Mouse (Mus musculus) spleen, adult 12 weeks (tissue): Measurements from ENCODE around the gene Rpn2.

Source experiments
- DNase-seq: peaks from one replicate; pipeline ENCODE4 v3.0.0; 2022; ENCODE audit warnings: low spot score

The Rpn2 gene

GRCm38 (mm10) chr2:157353183-157353582, 74.4 kb downstream of the Rpn2 start:
- DNase-seq = no peak

- DNase-seq = no peak
Observed at GRCm38 (mm10) chr2:157354106-157354505, 75.3 kb downstream of the Rpn2 start.

GRCm38 (mm10) chr2:157360028-157360427, 81.2 kb downstream of the Rpn2 start:
- DNase-seq = no peak

- DNase-seq = no peak
Observed at GRCm38 (mm10) chr2:157363031-157363430, 84.2 kb downstream of the Rpn2 start.

- DNase-seq = no peak
Observed at GRCm38 (mm10) chr2:157366762-157367161, 87.9 kb downstream of the Rpn2 start.

- DNase-seq = peak; percentile 91
Observed at GRCm38 (mm10) chr2:157367184-157367893, 88.5 kb downstream of the Rpn2 start, which contains the start of gene Manbal. TSS of gene Manbal (plus strand) at chr2:157367594.

GRCm38 (mm10) chr2:157367991-157368390, 89.2 kb downstream of the Rpn2 start:
- no peak for DNase-seq

- DNase-seq = no peak
Observed at GRCm38 (mm10) chr2:157371696-157372095, 92.9 kb downstream of the Rpn2 start.

GRCm38 (mm10) chr2:157373681-157374080, 94.9 kb downstream of the Rpn2 start:
- no peak for DNase-seq

- DNase-seq = no peak
Observed at GRCm38 (mm10) chr2:157375051-157375450, 96.2 kb downstream of the Rpn2 start.
